Mouse (Mus musculus): ENCODE results near the gene Slitrk6. TPM values are rescaled to one million over a fixed set of nuclear protein-coding genes. Genes with fewer than 3 reads are reported as not detected.
A peak's percentile ranks its signal among the peaks of the same experiment; 100 is the strongest.

The Slitrk6 gene
- 0.65 and 0.84 TPM in 2 replicates for polyA plus RNA-seq (2012; rRNA removed)

- peak in 1 of 2 experiments; percentile 15 for DNase-seq (ENCODE audit: extremely low spot score in 1 of 2, low spot score in 1 of 2)
Observed at GRCm38 (mm10) chr14:110754484-110755307, at the start of gene Slitrk6. Gene Slitrk6 (minus strand): TSS chr14:110755149.

DNA sequence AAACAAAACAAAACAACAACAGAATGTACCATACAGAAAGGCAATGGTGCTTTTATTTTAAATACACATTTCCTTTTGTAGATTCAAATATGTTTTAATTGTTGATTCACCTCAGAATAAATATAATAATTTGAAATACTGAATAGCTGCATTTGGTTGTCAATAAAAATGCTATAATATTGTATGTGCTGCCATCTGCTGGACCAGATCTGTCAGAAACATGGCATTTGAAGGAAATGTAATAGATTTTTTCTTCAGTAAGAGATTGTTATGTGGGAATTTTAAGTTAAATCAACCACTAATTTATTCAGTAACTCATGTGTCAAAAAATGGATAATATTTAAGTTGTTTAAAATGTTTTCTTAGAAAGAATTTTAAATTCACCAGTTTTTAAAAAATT lies 22.6 kb upstream of the Slitrk6 start:
- DNase-seq (ENCODE audit: extremely low spot score in 1 of 2, low spot score in 1 of 2) = peak in 1 of 2 experiments; percentile 63

DNA sequence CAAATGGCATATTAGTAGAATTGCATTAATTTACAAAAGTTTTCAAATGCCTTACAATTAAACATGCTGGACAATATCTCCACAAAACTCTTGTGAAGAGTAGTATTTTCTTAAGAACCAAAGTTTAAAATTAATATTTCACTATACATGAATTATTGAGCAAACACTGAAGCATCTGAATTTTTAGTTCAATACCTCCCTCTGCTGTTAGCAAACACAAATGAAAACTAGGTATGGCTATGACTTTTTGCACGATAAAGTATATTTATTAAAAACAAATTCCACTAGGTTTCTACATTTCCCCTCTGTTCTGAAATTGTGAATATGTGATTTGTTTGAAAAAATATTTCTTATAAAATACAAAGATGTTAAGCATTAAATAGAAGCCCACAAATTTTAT lies 15.7 kb upstream of the Slitrk6 start:
- DNase-seq (ENCODE audit: extremely low spot score in 1 of 2, low spot score in 1 of 2) = no peak

GRCm38 (mm10) chr14:110762588-110763220 lies 7.8 kb upstream of the Slitrk6 start:
- DNase-seq (ENCODE audit: extremely low spot score in 1 of 2, low spot score in 1 of 2) = peak in 1 of 2 experiments; percentile 54

DNA sequence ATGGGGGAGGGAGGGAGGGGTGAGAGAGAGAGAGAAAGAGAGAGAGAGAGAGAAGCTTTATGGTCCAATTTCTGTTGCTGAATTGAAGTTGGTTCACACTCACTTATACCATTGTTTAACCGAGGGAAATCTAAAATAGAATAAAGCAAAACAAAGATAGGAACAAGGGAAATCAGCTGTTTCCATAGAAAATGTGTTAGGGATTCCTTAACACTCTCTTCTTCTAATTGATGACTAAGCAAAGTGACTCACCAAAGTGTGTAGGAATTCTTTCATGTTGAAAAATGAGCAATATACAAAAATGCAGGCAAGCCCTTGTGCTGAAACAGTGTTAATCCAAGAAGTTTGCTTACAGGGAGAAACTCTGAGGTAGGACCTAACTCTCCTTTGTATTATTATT lies 6.0 kb upstream of the Slitrk6 start:
- DNase-seq (ENCODE audit: extremely low spot score in 1 of 2, low spot score in 1 of 2) = peak in 1 of 2 experiments; percentile 32

GRCm38 (mm10) chr14:110755308-110755650 lies 330 bp upstream of the Slitrk6 start:
- no peak for DNase-seq (ENCODE audit: extremely low spot score in 1 of 2, low spot score in 1 of 2)

DNA sequence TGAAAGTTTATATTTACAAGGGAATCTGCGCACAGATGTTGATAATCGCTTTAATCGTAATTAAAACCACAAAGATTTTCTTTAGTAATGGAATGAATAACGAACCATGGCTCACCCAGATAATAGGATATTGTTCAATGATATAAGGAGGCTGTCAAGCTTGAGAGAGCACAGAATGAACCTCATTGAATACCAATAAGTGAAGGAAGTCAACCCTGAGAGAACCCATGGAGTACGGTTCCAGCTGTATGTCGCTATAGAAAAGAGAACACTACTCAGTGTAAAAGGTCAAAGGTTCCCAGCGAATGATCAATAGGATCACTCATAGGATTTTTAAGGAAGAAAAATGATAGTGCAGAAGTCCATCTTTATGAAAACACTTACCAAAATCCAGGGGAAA lies 15.1 kb downstream of the Slitrk6 start:
- no peak for DNase-seq (ENCODE audit: extremely low spot score in 1 of 2, low spot score in 1 of 2)

- no peak for DNase-seq (ENCODE audit: extremely low spot score in 1 of 2, low spot score in 1 of 2)
Observed at GRCm38 (mm10) chr14:110739368-110739767, 15.6 kb downstream of the Slitrk6 start.

DNA sequence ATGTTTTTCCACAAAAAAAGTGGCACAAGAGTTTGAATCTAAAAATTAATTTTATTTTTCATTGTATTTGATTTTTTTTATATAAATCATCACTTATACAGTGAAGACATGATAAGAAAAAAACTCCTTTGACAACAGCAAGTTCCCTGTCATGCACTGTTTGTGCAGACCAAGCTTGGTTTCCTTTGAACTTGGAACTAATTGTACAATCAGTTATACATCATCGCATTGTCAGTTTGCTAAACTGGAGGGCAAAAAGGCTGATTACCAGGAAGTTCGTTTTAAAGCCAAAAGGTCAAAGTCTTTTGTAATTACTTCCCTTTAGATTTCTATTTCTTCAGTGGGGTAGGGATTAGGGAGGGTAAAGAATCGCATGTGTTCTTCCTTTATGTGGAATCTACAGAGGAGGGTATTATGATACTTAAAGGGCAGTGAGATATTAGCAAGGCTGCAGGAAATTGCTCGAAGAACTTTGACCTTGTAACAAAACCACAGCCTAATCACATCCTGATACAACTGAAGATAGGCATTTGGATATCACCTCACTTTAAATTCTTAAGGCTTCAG lies 26.5 kb downstream of the Slitrk6 start:
- DNase-seq (ENCODE audit: extremely low spot score in 1 of 2, low spot score in 1 of 2) = no peak

- DNase-seq (ENCODE audit: extremely low spot score in 1 of 2, low spot score in 1 of 2) = no peak
Observed at GRCm38 (mm10) chr14:110724026-110724576, 30.8 kb downstream of the Slitrk6 start.
